Mouse (Mus musculus) C2C12 (cell line): ENCODE results near the gene Car12. TPM values are rescaled to one million over a fixed set of nuclear protein-coding genes. Genes with fewer than 3 reads are reported as not detected.

Experiments used
- H3K27me3 ChIP-seq: one replicate; pipeline ENCODE4 v1.6.1; 2011; ENCODE audit not compliant: control insufficient read depth, insufficient read depth, insufficient read length
- H3K36me3 ChIP-seq: one replicate; pipeline ENCODE4 v1.6.1; 2011; ENCODE audit not compliant: control insufficient read depth, insufficient read depth
- H3K4me3 ChIP-seq: one replicate; pipeline ENCODE4 v1.5.1; 2011; ENCODE audit warnings: mild to moderate bottlenecking, control low read depth; ENCODE audit not compliant: poor library complexity, insufficient read depth, severe bottlenecking
- H3K79me2 ChIP-seq: one replicate; pipeline ENCODE4 v1.6.1; 2011; ENCODE audit not compliant: control insufficient read depth, insufficient read depth
- H3K79me3 ChIP-seq: one replicate; pipeline ENCODE4 v1.6.1; 2011; ENCODE audit warnings: low read depth, control low read depth
- H3ac ChIP-seq: one replicate; pipeline ENCODE3; 2011; ENCODE audit warnings: low read depth; ENCODE audit not compliant: control insufficient read depth, insufficient read length
- CEBPB ChIP-seq: IDR thresholded peaks from one replicate; pipeline ENCODE4 v1.6.1; 2011; ENCODE audit warnings: low read depth, mild to moderate bottlenecking, control low read depth, moderate library complexity
- CTCF ChIP-seq: IDR thresholded peaks from one replicate; pipeline ENCODE4 v1.5.1; 2011; ENCODE audit not compliant: control insufficient read depth, insufficient read depth, insufficient read length
- FOSL1 ChIP-seq: IDR thresholded peaks from one replicate; pipeline ENCODE4 v1.8.0; 2011; ENCODE audit warnings: mild to moderate bottlenecking, low read length; ENCODE audit not compliant: poor library complexity, insufficient read depth, severe bottlenecking
- MAX ChIP-seq: IDR thresholded peaks from one replicate; pipeline ENCODE4 v1.6.1; 2011; ENCODE audit warnings: mild to moderate bottlenecking, control low read depth
- MYOD1 ChIP-seq: IDR thresholded peaks from one replicate; pipeline ENCODE4 v1.6.1; 2011; ENCODE audit warnings: low read depth; ENCODE audit not compliant: control insufficient read depth, insufficient read length
- MYOG ChIP-seq: IDR thresholded peaks from one replicate; pipeline ENCODE4 v1.6.1; 2011; ENCODE audit not compliant: control insufficient read depth, insufficient read length; ENCODE audit errors: extremely low read depth
- USF1 ChIP-seq: IDR thresholded peaks from one replicate; pipeline ENCODE4 v1.6.1; 2011; ENCODE audit warnings: low read depth, mild to moderate bottlenecking, control low read depth, moderate library complexity
- long read RNA-seq, 2 experiments: library from polyadenylated mRNA; unstranded; transcript quantifications; one replicate each; pipeline ENCODE4 v2.0.0; 2019 to 2020
- polyA plus RNA-seq: library from polyadenylated mRNA; unstranded; fragments of >200 nt; fragmentation: generic; extraction: Trizol; gene quantifications from one replicate; pipeline ENCODE4 v1.2.1, GENCODE M21; 2012; ENCODE audit warnings: missing spikeins

Gene Car12
- polyA plus RNA-seq = 0.06 TPM
- long read RNA-seq, experiment 1 = 0 reads
- long read RNA-seq, experiment 2, partial matches to known transcripts = 2 of 2 reads
- long read RNA-seq, experiment 2, other reads (novel, unspliced or antisense) = 0 of 2 reads

GRCm38 (mm10) chr9:66713135-66714021 is at the start of gene Car12:
Car12 (plus strand) TSS chr9:66713686.
- H3K79me2 ChIP-seq = no peaks in the 10 kb centered on the region
- no peak within 1 kb of the TSS for H3ac ChIP-seq
- no peaks in the 10 kb centered on the region for H3K27me3 ChIP-seq
- no peaks in the 10 kb centered on the region for H3K36me3 ChIP-seq
- H3K79me3 ChIP-seq = no peaks in the 10 kb centered on the region
- H3K4me3 ChIP-seq = no peak within 1 kb of the TSS
- TF ChIP-seq MAX (no peak), MYOD1 (no peak), FOSL1 (no peak)

DNA sequence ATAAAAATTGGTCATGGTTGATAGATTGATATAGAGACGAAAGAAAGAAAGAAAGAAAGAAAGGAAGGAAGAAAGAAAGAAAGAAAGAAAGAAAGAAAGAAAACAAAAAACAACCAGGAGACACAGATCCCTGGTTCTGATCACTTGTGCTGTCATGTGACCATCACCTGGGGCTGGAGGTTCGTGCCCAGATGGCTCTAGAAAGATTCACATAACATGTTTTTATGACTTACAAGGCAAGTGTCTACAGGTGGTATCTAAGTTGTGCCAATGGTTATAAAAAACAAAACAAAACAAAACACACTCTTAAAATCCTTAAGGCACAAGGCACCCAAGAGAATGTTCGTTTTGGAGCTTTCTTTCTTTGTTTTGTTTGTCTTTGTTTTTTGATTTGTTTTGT is 49.7 kb upstream of the Car12 start:
- Histone ChIP-seq H3K4me3 (no peak overlapping the region), H3K79me2 (no peaks in the 10 kb centered on the region), H3K79me3 (no peaks in the 10 kb centered on the region), H3K36me3 (no peaks in the 10 kb centered on the region), H3ac (no peak overlapping the region), H3K27me3 (no peaks in the 10 kb centered on the region)
- TF ChIP-seq CEBPB (no peak), MYOD1 (no peak), MYOG (no peak), FOSL1 (no peak), USF1 (no peak), MAX (no peak)

- no peak overlapping the region for H3ac ChIP-seq
- no peaks in the 10 kb centered on the region for H3K27me3 ChIP-seq
- no peaks in the 10 kb centered on the region for H3K79me2 ChIP-seq
- H3K79me3 ChIP-seq = no peaks in the 10 kb centered on the region
- H3K4me3 ChIP-seq = no peak overlapping the region
- H3K36me3 ChIP-seq = no peaks in the 10 kb centered on the region
- TF ChIP-seq MYOG (no peak), MYOD1 (no peak), FOSL1 (no peak), CTCF (no peak), CEBPB (no peak), MAX (no peak), USF1 (no peak)
Measured at GRCm38 (mm10) chr9:66664561-66664960, 48.9 kb upstream of the Car12 start.

GRCm38 (mm10) chr9:66666153-66666552 is 47.3 kb upstream of the Car12 start:
- Histone ChIP-seq H3ac (no peak overlapping the region), H3K4me3 (no peak overlapping the region), H3K36me3 (no peaks in the 10 kb centered on the region), H3K79me2 (no peaks in the 10 kb centered on the region), H3K79me3 (no peaks in the 10 kb centered on the region), H3K27me3 (no peaks in the 10 kb centered on the region)
- TF ChIP-seq MAX = no peak

GRCm38 (mm10) chr9:66667046-66667445 is 46.4 kb upstream of the Car12 start:
- no peak overlapping the region for H3ac ChIP-seq
- no peaks in the 10 kb centered on the region for H3K79me2 ChIP-seq
- no peaks in the 10 kb centered on the region for H3K79me3 ChIP-seq
- H3K36me3 ChIP-seq = no peaks in the 10 kb centered on the region
- no peaks in the 10 kb centered on the region for H3K27me3 ChIP-seq
- TF ChIP-seq MYOD1 = no peak
- TF ChIP-seq FOSL1 = no peak
- TF ChIP-seq CTCF = no peak
- TF ChIP-seq MAX = no peak
- TF ChIP-seq USF1 = no peak
- TF ChIP-seq MYOG = no peak
- TF ChIP-seq CEBPB = no peak
- no peak overlapping the region for H3K4me3 ChIP-seq

- H3K79me2 ChIP-seq = no peaks in the 10 kb centered on the region
- no peak overlapping the region for H3K4me3 ChIP-seq
- TF ChIP-seq MAX = no peak
- no peak for TF ChIP-seq USF1
- TF ChIP-seq MYOG = no peak
- no peak for TF ChIP-seq MYOD1
- TF ChIP-seq CTCF = no peak
- no peak for TF ChIP-seq CEBPB
- no peak for TF ChIP-seq FOSL1
- no peaks in the 10 kb centered on the region for H3K27me3 ChIP-seq
- no peaks in the 10 kb centered on the region for H3K36me3 ChIP-seq
- no peaks in the 10 kb centered on the region for H3K79me3 ChIP-seq
- no peak overlapping the region for H3ac ChIP-seq
Measured at GRCm38 (mm10) chr9:66667868-66668267, 45.6 kb upstream of the Car12 start.
